Mouse (Mus musculus) stomach, embryonic 14.5 days (tissue): ENCODE measurements around the gene Vim. TPM values are rescaled to one million over a fixed set of nuclear protein-coding genes. Genes with fewer than 3 reads are reported as not detected.

Experiments used
- polyA plus RNA-seq: library from polyadenylated mRNA; unstranded; fragments of >200 nt; fragmentation: Nextera tagmentation; extraction: Ambion mirVana; gene quantifications from 2 replicates; pipeline ENCODE4 v1.2.1, GENCODE M21; 2014

The Vim gene
- polyA plus RNA-seq, 1 experiment from 2014 or later: 539 TPM

Other genes with a start within 250 kb of the Vim start
- gene Cubn, start 82.1 kb upstream of the Vim start, polyA plus RNA-seq: 0.04 and 0.07 TPM in 2 replicates
- 11.9 and 13.4 TPM in 2 replicates for gene Trdmt1, start 29.3 kb upstream of the Vim start, polyA plus RNA-seq
- 1.1 and 1.3 TPM in 2 replicates for gene St8sia6, start 220.1 kb downstream of the Vim start, polyA plus RNA-seq